Mouse (Mus musculus) limb, embryonic 12.5 days (tissue): ENCODE measurements around the gene Ascc1. TPM values are rescaled to one million over a fixed set of nuclear protein-coding genes. Genes with fewer than 3 reads are reported as not detected.
"Not testable (repeated sequence)": the region's sequence is repeated elsewhere in the genome, so short reads cannot be mapped to it uniquely, and the experiment has no call there.

Source experiments
- ATAC-seq: fragments of 200-750 bp; cut with Nextera tagmentation; 2 replicates; pipeline ENCODE4 v1.8.0; 2017; ENCODE audit warnings: low read depth, moderate TSS enrichment; ENCODE audit not compliant: insufficient number of reproducible peaks, insufficient read depth, low FRiP score, low TSS enrichment
- H3K27ac ChIP-seq: fragments of 300-500 bp; sonication (generic); 2 replicates; pipeline ENCODE4 v1.5.1; 2016; ENCODE audit warnings: mild to moderate bottlenecking, moderate library complexity
- H3K27me3 ChIP-seq: fragments of 300-500 bp; sonication (generic); 2 replicates; pipeline ENCODE4 v1.6.1; 2016; ENCODE audit warnings: mild to moderate bottlenecking, moderate library complexity
- H3K36me3 ChIP-seq: fragments of 300-500 bp; sonication (generic); 2 replicates; pipeline ENCODE4 v1.6.1; 2016; ENCODE audit warnings: mild to moderate bottlenecking, moderate library complexity
- H3K4me1 ChIP-seq: fragments of 300-500 bp; sonication (generic); replicated peaks from 2 replicates; pipeline ENCODE4 v1.6.1; 2016
- H3K4me2 ChIP-seq: fragments of 300-500 bp; sonication (generic); 2 replicates; pipeline ENCODE4 v1.6.1; 2016; ENCODE audit warnings: mild to moderate bottlenecking, moderate library complexity
- H3K4me3 ChIP-seq: fragments of 300-500 bp; sonication (generic); replicated peaks from 2 replicates; pipeline ENCODE4 v1.5.1; 2016; ENCODE audit warnings: mild to moderate bottlenecking
- H3K9ac ChIP-seq: fragments of 300-500 bp; sonication (generic); replicated peaks from 2 replicates; pipeline ENCODE4 v1.6.1; 2016; ENCODE audit warnings: mild to moderate bottlenecking, moderate library complexity
- H3K9me3 ChIP-seq: fragments of 300-500 bp; sonication (generic); 2 replicates; pipeline ENCODE4 v1.6.1; 2016; ENCODE audit warnings: mild to moderate bottlenecking, moderate library complexity
- WGBS: fragments of 180-500 bp; shearing (Covaris S2); methylation state at CpG from one replicate; pipeline ENCODE4 v1.1.7; 2016; 5-methylcytosine and 5-hydroxymethylcytosine counted together
- polyA plus RNA-seq: library from polyadenylated mRNA; unstranded; fragments of >200 nt; fragmentation: Nextera tagmentation; extraction: Ambion mirVana; gene quantifications from 2 replicates; pipeline ENCODE4 v1.2.1, GENCODE M21; 2016

The Ascc1 gene
- polyA plus RNA-seq, 1 experiment from 2014 or later = 46.7 TPM

GRCm38 (mm10) chr10:59993813-59994212 is 8.8 kb upstream of the Ascc1 start:
- not testable (repeated sequence) for H3K27me3 ChIP-seq, H3K27ac ChIP-seq, H3K9me3 ChIP-seq, H3K9ac ChIP-seq, H3K4me3 ChIP-seq, ATAC-seq, H3K4me2 ChIP-seq
- 96% methylated on average over 2 of the region's 3 CpGs for WGBS
- peaks cover 70% of the 10 kb centered on the region for H3K36me3 ChIP-seq
- peaks cover 11% of the 10 kb centered on the region for H3K4me1 ChIP-seq

- Histone ChIP-seq H3K9me3 (no peaks in the 10 kb centered on the region), H3K27ac (no peak overlapping the region), H3K4me3 (no peak overlapping the region), H3K27me3 (no peaks in the 10 kb centered on the region), H3K9ac (no peak overlapping the region), H3K4me1 (peaks cover 14% of the 10 kb centered on the region), H3K36me3 (peaks cover 58% of the 10 kb centered on the region), H3K4me2 (no peak overlapping the region)
- WGBS = 96% methylated on average over 6 of the region's 6 CpGs
- no peak for ATAC-seq
Observed at GRCm38 (mm10) chr10:59995889-59996288, 6.7 kb upstream of the Ascc1 start.

- no peak overlapping the region for H3K4me2 ChIP-seq
- H3K4me1 ChIP-seq = peaks cover 11% of the 10 kb centered on the region
- H3K4me3 ChIP-seq = no peak overlapping the region
- H3K9ac ChIP-seq = no peak overlapping the region
- no peak for ATAC-seq
- H3K27ac ChIP-seq = no peak overlapping the region
- H3K36me3 ChIP-seq = peaks cover 52% of the 10 kb centered on the region
- no peaks in the 10 kb centered on the region for H3K9me3 ChIP-seq
- 17% methylated on average over 7 of the region's 7 CpGs for WGBS
- no peaks in the 10 kb centered on the region for H3K27me3 ChIP-seq
Observed at GRCm38 (mm10) chr10:59997591-59997990, 5.0 kb upstream of the Ascc1 start.

- Histone ChIP-seq H3K27me3 (no peaks in the 10 kb centered on the region), H3K36me3 (peaks cover 42% of the 10 kb centered on the region), H3K9ac (no peak overlapping the region), H3K9me3 (no peaks in the 10 kb centered on the region), H3K4me3 (no peak overlapping the region), H3K4me2 (no peak overlapping the region), H3K27ac (no peak overlapping the region), H3K4me1 (peaks cover 16% of the 10 kb centered on the region)
- WGBS = 88% methylated on average over 3 of the region's 3 CpGs
- no peak for ATAC-seq
Observed at GRCm38 (mm10) chr10:59999057-59999456, 3.5 kb upstream of the Ascc1 start.

GRCm38 (mm10) chr10:60001663-60002062 is 942 bp upstream of the Ascc1 start:
- H3K4me1 ChIP-seq = peaks cover 16% of the 10 kb centered on the region
- H3K4me3 ChIP-seq = peak overlapping the region; percentile 62
- H3K9me3 ChIP-seq, H3K27me3 ChIP-seq, ATAC-seq, H3K27ac ChIP-seq: not testable (repeated sequence)
- H3K36me3 ChIP-seq = peaks cover 18% of the 10 kb centered on the region
- peak overlapping the region; percentile 84 for H3K4me2 ChIP-seq
- 87% methylated on average over 8 of the region's 8 CpGs for WGBS
- 0 out of 2 replicates have a peak overlapping the region, but pooled peaks have one; percentile 24 for H3K9ac ChIP-seq

GRCm38 (mm10) chr10:60002203-60002602 is 402 bp upstream of the Ascc1 start:
- 7% methylated on average over 12 of the region's 12 CpGs for WGBS
- no peak for ATAC-seq
- H3K27me3 ChIP-seq = no peaks in the 10 kb centered on the region

GRCm38 (mm10) chr10:60003213-60003752 is 678 bp downstream of the Ascc1 start:
- Histone ChIP-seq H3K36me3 (peaks cover 24% of the 10 kb centered on the region), H3K9me3 (no peaks in the 10 kb centered on the region), H3K4me2 (peak overlapping the region; percentile 84), H3K4me1 (peaks cover 16% of the 10 kb centered on the region), H3K9ac (peak overlapping the region; percentile 59), H3K4me3 (peak overlapping the region; percentile 62), H3K27me3 (no peaks in the 10 kb centered on the region), H3K27ac (peak overlapping the region; percentile 92)
- peak; percentile 79 for ATAC-seq
- WGBS = under 1% methylated on average over 21 of the region's 21 CpGs

More at GRCm38 (mm10) chr10:60002203-60002602, 402 bp upstream of the Ascc1 start:
- Histone ChIP-seq H3K9me3 (no peaks in the 10 kb centered on the region), H3K9ac (peak overlapping the region; percentile 59), H3K4me2 (peak overlapping the region; percentile 84), H3K4me3 (peak overlapping the region; percentile 62), H3K27ac (peak overlapping the region; percentile 92), H3K36me3 (peaks cover 16% of the 10 kb centered on the region), H3K4me1 (peaks cover 16% of the 10 kb centered on the region)

GRCm38 (mm10) chr10:60003847-60004246 is 1.2 kb downstream of the Ascc1 start:
- 79% methylated on average over 9 of the region's 9 CpGs for WGBS
- H3K4me1 ChIP-seq = peaks cover 16% of the 10 kb centered on the region
- H3K27me3 ChIP-seq = no peaks in the 10 kb centered on the region
- peak overlapping the region; percentile 84 for H3K4me2 ChIP-seq
- H3K9me3 ChIP-seq = no peaks in the 10 kb centered on the region
- peak overlapping the region; percentile 62 for H3K4me3 ChIP-seq
- ATAC-seq = no peak
- peaks cover 30% of the 10 kb centered on the region for H3K36me3 ChIP-seq
- H3K9ac ChIP-seq = 0 out of 2 replicates have a peak overlapping the region, but pooled peaks have one; percentile 59
- peak overlapping the region; percentile 92 for H3K27ac ChIP-seq

GRCm38 (mm10) chr10:60005264-60005663 is 2.7 kb downstream of the Ascc1 start:
- peaks cover 13% of the 10 kb centered on the region for H3K4me1 ChIP-seq
- 69% methylated on average over 2 of the region's 2 CpGs for WGBS
- ATAC-seq = no peak
- H3K4me2 ChIP-seq = no peak overlapping the region
- no peak overlapping the region for H3K4me3 ChIP-seq
- H3K27me3 ChIP-seq = no peaks in the 10 kb centered on the region
- no peaks in the 10 kb centered on the region for H3K9me3 ChIP-seq
- no peak overlapping the region for H3K27ac ChIP-seq
- no peak overlapping the region for H3K9ac ChIP-seq
- peaks cover 25% of the 10 kb centered on the region for H3K36me3 ChIP-seq

GRCm38 (mm10) chr10:60009115-60009514 is 6.5 kb downstream of the Ascc1 start:
- no peak overlapping the region for H3K4me2 ChIP-seq
- WGBS = 83% methylated on average over 3 of the region's 3 CpGs
- no peaks in the 10 kb centered on the region for H3K27me3 ChIP-seq
- H3K9me3 ChIP-seq = no peaks in the 10 kb centered on the region
- no peaks in the 10 kb centered on the region; the same call in 1 of the 2 replicates for H3K4me1 ChIP-seq
- H3K27ac ChIP-seq = 0 out of 2 replicates have a peak overlapping the region, but pooled peaks have one; percentile 12
- H3K9ac ChIP-seq = no peak overlapping the region
- no peak overlapping the region for H3K4me3 ChIP-seq
- H3K36me3 ChIP-seq = peaks cover 32% of the 10 kb centered on the region
- no peak for ATAC-seq

GRCm38 (mm10) chr10:60016223-60016622 is 13.6 kb downstream of the Ascc1 start:
- H3K36me3 ChIP-seq = peaks cover 67% of the 10 kb centered on the region
- no peak for ATAC-seq
- no peak overlapping the region for H3K4me3 ChIP-seq
- WGBS = 91% methylated on average over 6 of the region's 6 CpGs
- no peak overlapping the region for H3K9ac ChIP-seq
- no peak overlapping the region for H3K4me2 ChIP-seq
- no peaks in the 10 kb centered on the region for H3K4me1 ChIP-seq
- H3K9me3 ChIP-seq = no peaks in the 10 kb centered on the region
- H3K27me3 ChIP-seq = no peaks in the 10 kb centered on the region
- H3K27ac ChIP-seq = no peak overlapping the region

GRCm38 (mm10) chr10:60019299-60019698 is 16.7 kb downstream of the Ascc1 start:
- WGBS = 81% methylated on average over 2 of the region's 2 CpGs
- Histone ChIP-seq H3K9me3 (no peaks in the 10 kb centered on the region), H3K36me3 (peaks cover 61% of the 10 kb centered on the region), H3K4me2 (no peak overlapping the region), H3K9ac (no peak overlapping the region), H3K4me3 (no peak overlapping the region), H3K4me1 (no peaks in the 10 kb centered on the region), H3K27ac (no peak overlapping the region), H3K27me3 (no peaks in the 10 kb centered on the region)
- ATAC-seq = no peak
